Mouse (Mus musculus) skeletal muscle tissue, postnatal 0 days (tissue): ENCODE results near the gene Cdc40. TPM values are rescaled to one million over a fixed set of nuclear protein-coding genes. Genes with fewer than 3 reads are reported as not detected.

Source experiments
- polyA plus RNA-seq: library from polyadenylated mRNA; unstranded; fragments of >200 nt; fragmentation: Nextera tagmentation; extraction: Ambion mirVana; gene quantifications from 2 replicates; pipeline ENCODE4 v1.2.1, GENCODE M21; 2015

The Cdc40 gene
- 14.9 and 15.3 TPM in 2 replicates for polyA plus RNA-seq

DNA sequence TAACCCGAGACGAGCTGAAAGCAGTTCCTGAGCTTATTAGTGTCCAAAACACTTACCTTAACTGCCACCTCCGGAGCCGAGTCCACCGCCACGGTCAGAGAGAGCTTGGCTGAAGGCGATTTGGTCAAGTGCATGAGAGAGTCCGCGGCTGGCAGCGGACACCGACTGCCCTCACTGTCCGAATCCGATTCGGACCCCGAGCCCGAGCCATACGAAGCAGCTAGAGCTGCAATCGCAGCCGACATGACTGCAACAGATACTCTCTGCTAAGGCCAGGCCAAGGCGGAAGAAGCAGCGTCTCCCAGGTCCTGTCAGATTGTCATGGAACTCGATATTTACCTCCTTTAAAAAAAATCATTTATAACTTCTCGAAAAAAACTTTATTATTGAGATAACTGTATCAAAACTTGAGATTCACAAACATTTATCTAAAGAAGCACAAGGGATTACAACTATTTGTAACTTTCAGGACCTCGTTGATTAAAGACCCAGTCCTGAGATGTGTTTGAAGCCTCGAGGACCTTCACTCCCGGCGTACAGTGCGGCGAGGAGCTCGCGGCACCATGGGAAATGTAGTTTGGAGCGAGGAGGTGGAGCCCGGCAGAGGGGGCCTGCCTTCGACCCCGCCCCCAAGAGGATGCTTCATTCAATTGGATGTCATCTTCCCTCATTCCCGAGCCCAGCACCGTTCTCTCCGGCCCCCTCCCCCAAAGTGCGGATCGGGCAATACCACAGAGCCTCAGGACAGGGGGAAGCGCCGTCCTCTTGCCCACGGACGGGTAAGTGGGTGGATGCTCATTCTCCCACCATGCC lies at the start of gene Cdc40, which contains the start of gene Wasf1:
Gene Cdc40, minus strand, starts transcription at position 481 of the 813 bp plus-strand sequence.
Gene Wasf1, plus strand, starts transcription at position 645 of the 813 bp plus-strand sequence.

Other genes starting within 250 kb of the Cdc40 start
- 0.46 and 0.88 TPM in 2 replicates for gene Mettl24, start 200.0 kb downstream of the Cdc40 start, polyA plus RNA-seq
- gene Wasf1, start 164 bp upstream of the Cdc40 start, polyA plus RNA-seq = 2.3 and 2.9 TPM in 2 replicates
- gene Gpr6, start 189.0 kb upstream of the Cdc40 start, polyA plus RNA-seq = not detected in 2 replicates